Mouse (Mus musculus) lung, adult 2 months (tissue): ENCODE results near the gene Trnt1. TPM values are rescaled to one million over a fixed set of nuclear protein-coding genes. Genes with fewer than 3 reads are reported as not detected.

ENCODE experiments used
- DNase-seq: peaks from one replicate; pipeline ENCODE4 v3.0.0; 2022
- H3K4me1 ChIP-seq: fragments of 200-500 bp; 2 replicates; pipeline ENCODE4 v1.6.1; 2011; ENCODE audit warnings: low read length; ENCODE audit not compliant: control insufficient read depth, insufficient read depth
- H3K4me3 ChIP-seq: fragments of 200-500 bp; replicated peaks from 2 replicates; pipeline ENCODE3; 2011; ENCODE audit warnings: low read depth, mild to moderate bottlenecking, control low read depth, low read length; ENCODE audit errors: extremely low read depth
- CTCF ChIP-seq: fragments of 200-500 bp; IDR thresholded peaks from 2 replicates; pipeline ENCODE4 v1.5.1; 2011; ENCODE audit warnings: mild to moderate bottlenecking, low read length, control low read depth; ENCODE audit not compliant: insufficient read depth
- POLR2A ChIP-seq: fragments of 200-500 bp; IDR thresholded peaks from 2 replicates; pipeline ENCODE4 v1.6.1; 2011; ENCODE audit warnings: low read depth, mild to moderate bottlenecking, control low read depth, low read length, borderline replicate concordance; ENCODE audit errors: extremely low read depth
- WGBS: fragments of 180-500 bp; shearing (Covaris S2); methylation state at CpG from one replicate; pipeline ENCODE4 v1.1.7; 2018; 5-methylcytosine and 5-hydroxymethylcytosine counted together
- polyA plus RNA-seq: library from polyadenylated mRNA; depleted of rRNA; stranded (reverse); fragments of >200 nt; gene quantifications from 2 replicates; pipeline ENCODE4 v1.2.3, GENCODE M21; 2012; rRNA removed

The Trnt1 gene
- polyA plus RNA-seq: 4.8 and 8.4 TPM in 2 replicates

DNA sequence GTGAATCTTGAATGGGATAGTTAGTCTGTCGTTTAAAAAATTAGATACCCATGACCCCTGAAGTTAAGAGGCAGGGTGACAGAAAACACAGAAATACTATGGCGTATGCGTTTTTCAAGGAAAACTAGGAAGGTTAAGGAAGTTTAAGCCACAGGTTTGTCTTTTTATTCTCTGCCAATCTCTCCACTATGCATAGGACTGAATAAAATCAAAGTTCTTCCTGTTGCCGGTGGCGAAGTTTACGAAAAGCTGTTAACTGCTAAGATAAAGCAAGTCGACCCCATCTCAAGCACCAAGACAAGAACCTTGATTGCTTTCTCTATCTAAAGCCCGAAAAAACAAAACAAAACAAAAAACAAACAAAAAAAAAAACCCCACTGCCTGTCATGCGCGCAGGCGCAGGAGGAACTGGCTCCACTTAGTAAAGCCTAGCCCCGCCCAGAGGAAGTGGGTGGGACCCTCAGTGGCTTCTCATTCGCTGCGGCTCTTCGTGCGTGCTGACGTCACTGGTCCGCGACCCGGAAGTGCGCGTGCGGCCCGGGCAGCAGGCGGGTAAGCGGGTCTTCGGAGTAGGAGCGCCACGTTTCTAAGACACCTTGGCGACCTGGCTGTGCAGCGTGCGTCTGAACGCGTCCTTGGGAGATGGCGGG lies at the start of gene Trnt1:
Gene Trnt1 (plus strand): TSS at position 481 of the 650 bp plus-strand sequence.
- 7% methylated on average over 35 of the region's 35 CpGs for WGBS
- Histone ChIP-seq H3K4me1 (peaks cover 7% of the 10 kb centered on the region; the same call in 1 of the 2 replicates), H3K4me3 (peak within 1 kb of the TSS; percentile 95)
- peak; percentile 96 for DNase-seq
- TF ChIP-seq CTCF: no peak
- peak; percentile 85; the same call in 1 of the 2 replicates for TF ChIP-seq POLR2A

DNA sequence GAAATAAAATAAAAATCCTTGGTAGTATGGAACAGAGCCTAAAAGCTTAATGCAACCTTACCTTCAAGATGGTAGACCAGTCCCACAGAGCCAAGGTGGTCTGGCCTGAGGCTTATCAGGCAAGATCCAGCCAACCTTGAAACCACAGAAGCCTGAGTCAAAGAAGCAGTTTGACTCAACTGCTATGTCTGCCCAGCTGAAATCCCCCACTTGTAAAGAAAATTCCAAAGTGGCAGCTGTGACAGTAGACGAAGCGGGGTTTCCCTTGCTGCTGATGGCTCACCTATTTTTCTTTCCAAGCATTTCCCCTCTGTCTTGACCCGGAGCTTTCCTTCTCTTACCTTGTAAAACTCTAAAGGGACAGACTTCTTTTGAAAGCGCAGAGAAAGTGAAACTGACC lies 43.3 kb upstream of the Trnt1 start:
- WGBS: 63% methylated on average over 4 of the region's 4 CpGs

DNA sequence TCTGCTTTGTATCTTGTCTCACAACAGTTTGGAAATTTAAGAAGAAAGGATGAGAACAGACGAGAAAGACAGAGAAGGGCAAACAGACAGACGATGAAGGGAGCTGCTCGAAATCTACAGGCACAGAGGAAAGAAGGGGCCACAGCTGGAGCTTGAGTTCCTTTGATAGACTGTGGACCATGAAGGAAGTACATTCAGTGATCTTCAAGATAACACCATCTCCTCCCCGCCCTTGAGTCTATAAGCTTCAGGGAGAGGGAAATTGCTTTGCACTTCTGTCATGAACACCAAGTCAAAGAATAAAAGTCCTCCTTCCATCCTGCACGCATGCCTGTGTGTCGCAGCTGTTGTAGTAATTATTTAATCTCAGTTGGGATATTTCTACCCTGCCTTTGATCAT lies 42.8 kb upstream of the Trnt1 start:
- DNase-seq: no peak
- no peaks in the 10 kb centered on the region for H3K4me1 ChIP-seq
- WGBS: 56% methylated on average over 6 of the region's 6 CpGs
- TF ChIP-seq POLR2A (no peak), CTCF (no peak)
- no peak overlapping the region for H3K4me3 ChIP-seq

More for the DNA sequence above, 43.3 kb upstream of the Trnt1 start:
- no peak overlapping the region for H3K4me3 ChIP-seq
- DNase-seq: no peak
- no peak for TF ChIP-seq POLR2A
- TF ChIP-seq CTCF: no peak
- H3K4me1 ChIP-seq: no peaks in the 10 kb centered on the region

DNA sequence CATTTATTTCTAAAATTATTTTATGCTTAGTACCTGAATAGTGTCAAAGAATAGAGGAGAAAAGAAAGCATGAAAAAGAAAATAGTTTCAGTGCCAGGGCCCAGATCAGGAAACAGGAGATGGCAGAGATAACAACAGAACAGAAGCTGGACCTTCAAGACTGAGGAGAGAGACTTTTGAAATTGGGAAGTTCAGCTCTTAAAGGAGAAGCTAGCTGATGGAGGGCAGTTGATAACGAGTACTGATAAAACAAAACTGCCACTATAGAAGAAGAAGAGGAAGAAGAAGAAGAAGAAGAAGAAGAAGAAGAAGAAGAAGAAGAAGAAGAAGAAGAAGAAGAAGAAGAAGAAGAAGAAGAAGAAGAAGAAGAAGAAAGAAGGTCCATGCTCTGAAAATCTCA lies 41.2 kb upstream of the Trnt1 start:
- no peak overlapping the region for H3K4me3 ChIP-seq
- TF ChIP-seq POLR2A: no peak
- TF ChIP-seq CTCF: no peak
- H3K4me1 ChIP-seq: no peaks in the 10 kb centered on the region
- no peak for DNase-seq
- WGBS: 38% methylated on average over 1 of the region's 1 CpGs

DNA sequence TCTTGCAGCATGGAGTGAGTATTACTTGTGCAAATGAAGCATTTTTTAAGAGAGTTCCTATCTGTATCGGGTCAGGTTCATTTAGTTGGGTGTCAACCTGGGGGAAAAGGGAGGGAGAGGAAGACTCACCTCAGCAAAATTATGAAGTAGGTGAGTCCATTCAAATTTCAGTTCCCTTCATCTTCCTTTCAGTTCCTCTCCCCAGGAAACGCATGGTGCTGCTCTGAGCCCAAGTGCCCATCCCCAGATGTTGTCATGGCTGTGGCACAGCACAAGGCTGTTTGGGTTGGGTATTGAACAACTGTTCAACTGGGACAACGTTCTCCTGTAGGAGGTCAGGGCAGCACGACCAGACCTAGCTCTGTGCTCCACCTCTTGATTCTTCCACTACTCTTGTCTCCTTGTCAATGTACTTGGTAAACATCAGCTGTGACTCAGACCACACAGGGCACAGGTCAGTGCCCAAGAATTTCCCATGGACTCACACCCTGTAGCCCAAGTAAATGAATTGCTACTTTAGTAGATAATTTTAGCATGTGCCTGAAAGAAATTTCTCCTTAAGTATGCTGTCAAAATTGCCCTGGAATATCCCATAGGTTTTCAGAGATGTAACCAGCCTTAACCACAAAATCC lies 39.1 kb upstream of the Trnt1 start:
- TF ChIP-seq POLR2A (no peak), CTCF (no peak)
- WGBS: 58% methylated on average over 4 of the region's 4 CpGs
- H3K4me3 ChIP-seq: no peak overlapping the region
- no peak for DNase-seq
- H3K4me1 ChIP-seq: no peaks in the 10 kb centered on the region

DNA sequence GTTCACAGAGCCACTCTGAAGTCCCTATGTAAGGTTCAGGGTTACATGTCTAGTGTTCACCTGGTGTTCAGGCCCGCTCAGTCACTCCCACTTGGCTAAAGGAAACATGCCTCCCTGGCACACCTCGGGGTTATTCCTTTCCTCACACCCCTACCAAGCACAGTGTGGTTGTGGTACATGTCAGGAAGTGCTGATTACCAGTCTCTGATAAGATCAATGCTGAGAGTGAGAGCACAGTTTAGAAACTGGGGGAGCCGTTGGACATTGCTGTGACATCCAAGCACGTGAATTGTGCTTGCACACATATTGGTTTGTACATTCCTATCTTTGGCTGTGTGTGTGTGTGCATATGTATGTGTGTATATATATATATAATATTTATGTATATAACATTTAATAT lies 36.4 kb upstream of the Trnt1 start:
- TF ChIP-seq POLR2A: no peak
- TF ChIP-seq CTCF: no peak
- 62% methylated on average over 4 of the region's 4 CpGs for WGBS
- H3K4me3 ChIP-seq: no peak overlapping the region
- no peaks in the 10 kb centered on the region for H3K4me1 ChIP-seq
- no peak for DNase-seq

DNA sequence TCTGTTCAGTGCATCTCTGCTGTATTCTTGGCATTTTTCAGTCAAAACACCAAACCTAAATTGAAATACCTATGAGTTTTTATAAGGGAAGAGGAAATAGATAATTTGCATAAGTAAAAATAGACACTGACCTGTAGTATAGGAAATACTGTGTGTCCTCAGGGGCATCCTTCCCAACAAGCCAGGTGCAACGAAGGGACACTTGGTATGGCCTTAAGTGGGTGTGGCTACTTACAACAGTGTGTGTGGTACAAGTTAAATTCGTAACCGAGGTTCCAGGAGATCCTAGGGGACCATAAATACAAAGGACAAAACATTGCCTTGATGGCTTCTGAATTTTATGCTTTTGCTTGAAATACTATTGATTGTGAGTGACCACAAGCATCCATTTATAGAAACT lies 30.7 kb upstream of the Trnt1 start:
- TF ChIP-seq CTCF (no peak), POLR2A (no peak)
- Histone ChIP-seq H3K4me3 (no peak overlapping the region), H3K4me1 (no peaks in the 10 kb centered on the region)
- no peak for DNase-seq
- 61% methylated on average over 3 of the region's 3 CpGs for WGBS

DNA sequence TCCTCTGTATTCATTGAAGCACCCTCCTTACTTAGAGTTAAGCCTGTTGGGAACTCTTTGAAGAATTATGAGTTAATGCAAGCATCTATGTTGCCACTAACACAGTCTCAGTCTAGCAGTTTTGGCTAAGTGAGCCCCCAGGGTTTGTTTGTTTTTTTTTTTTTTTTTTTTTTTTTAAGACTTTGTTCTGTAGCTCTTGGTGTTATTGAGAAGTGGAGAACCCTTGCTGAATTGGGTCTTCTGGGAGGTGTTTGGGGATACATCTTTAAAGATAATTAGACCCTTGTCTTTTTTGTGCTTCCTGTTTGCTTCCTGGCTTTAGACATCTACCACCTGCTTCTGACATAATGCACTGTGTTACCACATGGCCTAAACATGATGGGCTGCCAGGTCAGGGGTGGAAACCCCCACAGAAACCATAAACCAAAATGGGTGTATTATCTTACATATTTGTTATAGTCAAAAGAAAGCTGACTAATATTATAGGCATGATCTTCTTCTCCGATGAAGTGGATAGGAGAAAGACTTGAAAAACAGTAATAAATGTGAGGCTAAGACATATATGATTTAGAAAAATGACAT lies 28.6 kb upstream of the Trnt1 start:
- H3K4me3 ChIP-seq: no peak overlapping the region
- WGBS: 84% methylated on average over 1 of the region's 1 CpGs
- DNase-seq: no peak
- TF ChIP-seq CTCF: no peak
- no peak for TF ChIP-seq POLR2A
- no peaks in the 10 kb centered on the region for H3K4me1 ChIP-seq

DNA sequence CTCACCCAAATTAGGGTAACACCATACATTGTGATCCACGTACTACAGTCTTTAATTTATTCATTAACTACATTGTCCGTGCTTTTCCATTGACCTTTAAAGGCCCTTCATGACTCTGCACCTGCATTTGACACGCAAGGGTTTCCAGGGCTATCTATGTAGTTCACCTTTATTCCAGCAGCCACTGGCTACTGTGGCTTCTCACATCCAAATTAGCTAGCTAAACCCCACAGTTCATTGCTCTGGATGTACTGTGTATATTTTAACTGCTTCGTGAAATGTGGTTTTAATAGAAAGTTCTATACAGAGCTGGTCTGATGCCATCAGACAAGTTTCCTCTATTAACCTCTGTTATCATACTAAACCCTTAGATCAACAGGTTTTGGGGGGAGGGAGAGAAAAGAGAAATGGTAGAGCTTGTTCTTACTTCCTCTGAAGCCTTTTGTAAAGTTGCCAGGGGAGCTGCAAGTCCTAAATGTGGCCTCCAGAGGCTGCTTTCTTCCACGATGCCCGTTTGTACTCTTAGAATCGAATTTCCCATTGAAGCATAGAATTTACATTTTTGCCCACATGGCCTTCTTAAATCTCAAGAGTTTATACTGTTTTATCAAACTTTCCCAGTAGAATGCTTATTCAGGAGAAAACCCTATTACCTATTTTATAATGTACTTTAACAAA lies 25.2 kb upstream of the Trnt1 start:
- 72% methylated on average over 7 of the region's 7 CpGs for WGBS
- TF ChIP-seq POLR2A (no peak), CTCF (no peak)

More for the DNA sequence above, 25.2 kb upstream of the Trnt1 start:
- Histone ChIP-seq H3K4me1 (no peaks in the 10 kb centered on the region), H3K4me3 (no peak overlapping the region)
- no peak for DNase-seq
